Mouse (Mus musculus) G1E (cell line): ENCODE data around the gene Cox4i1. TPM values are rescaled to one million over a fixed set of nuclear protein-coding genes. Genes with fewer than 3 reads are reported as not detected.
A peak's percentile ranks its signal among the peaks of the same experiment; 100 is the strongest.

Source experiments
- ATAC-seq: 2 replicates; pipeline ENCODE4 v1.8.0; 2016; ENCODE audit warnings: mild to moderate bottlenecking; ENCODE audit not compliant: insufficient number of reproducible peaks, poor library complexity, low FRiP score, severe bottlenecking; ENCODE audit errors: extremely low read depth
- DNase-seq: peaks from one replicate; pipeline ENCODE4 v3.0.0; 2012; ENCODE audit warnings: low spot score
- H3K27me3 ChIP-seq: 2 replicates; pipeline ENCODE4 v1.6.1; 2012; ENCODE audit warnings: mild to moderate bottlenecking, low read length, inconsistent platforms; ENCODE audit not compliant: insufficient read depth
- H3K36me3 ChIP-seq: replicated peaks from 2 replicates; pipeline ENCODE3; 2012; ENCODE audit warnings: mild to moderate bottlenecking, inconsistent platforms
- H3K4me1 ChIP-seq: 2 replicates; pipeline ENCODE4 v1.6.1; 2012; ENCODE audit warnings: low read depth, low read length, inconsistent platforms, mixed read lengths; ENCODE audit not compliant: insufficient read depth
- H3K4me3 ChIP-seq: 2 replicates; pipeline ENCODE4 v1.5.1; 2012; ENCODE audit warnings: low read depth, mild to moderate bottlenecking, inconsistent platforms, low read length, moderate library complexity, mixed read lengths
- H3K9me3 ChIP-seq: replicated peaks from 2 replicates; pipeline ENCODE4 v1.6.1; 2012; ENCODE audit warnings: inconsistent platforms
- CTCF ChIP-seq: IDR thresholded peaks from 2 replicates; pipeline ENCODE4 v1.5.1; 2012; ENCODE audit warnings: low read depth, low read length, inconsistent platforms, mixed read lengths
- GATA1 ChIP-seq: IDR thresholded peaks from 2 replicates; pipeline ENCODE4 v1.6.1; 2012; ENCODE audit warnings: borderline replicate concordance, low read length, inconsistent platforms, mixed read lengths
- GATA2 ChIP-seq: IDR thresholded peaks from 2 replicates; pipeline ENCODE4 v1.6.1; 2012; ENCODE audit warnings: low read depth, low read length, inconsistent platforms, borderline replicate concordance
- POLR2AphosphoS5 ChIP-seq: IDR thresholded peaks from 2 replicates; pipeline ENCODE4 v1.6.1; 2012; ENCODE audit warnings: low read depth, low read length, inconsistent platforms; ENCODE audit not compliant: insufficient replicate concordance
- TAL1 ChIP-seq: conservative IDR thresholded peaks from 2 replicates; pipeline ENCODE4 v1.6.1; 2012; ENCODE audit warnings: low read depth, low read length, inconsistent platforms, mixed read lengths
- polyA plus RNA-seq: library from polyadenylated mRNA; stranded (reverse); fragments of >175 nt; gene quantifications from 2 replicates; pipeline ENCODE4 v1.2.3, GENCODE M21; 2012
- total RNA-seq, 2 experiments: library from RNA; stranded (forward) in 1 of 2; stranded (reverse) in 1 of 2; fragments of 200-1000 nt in 1 of 2; fragments of >200 nt in 1 of 2; fragmentation: Nextera tagmentation in 1 of 2; gene quantifications; 2 replicates each; pipeline ENCODE4 v1.2.3; 2014 to 2017

The Cox4i1 gene
- total and polyA plus RNA-seq, 3 experiments, result 277 to 542 (median 328) TPM

GRCm38 (mm10) chr8:120627298-120627697 lies 40.7 kb upstream of the Cox4i1 start:
- DNase-seq (no peak), ATAC-seq (no peak)
- H3K4me1 ChIP-seq, result no peaks in the 10 kb centered on the region
- TF ChIP-seq GATA2, result no peak
- no peak for TF ChIP-seq CTCF
- TF ChIP-seq TAL1, result no peak
- TF ChIP-seq POLR2AphosphoS5, result no peak
- no peak for TF ChIP-seq GATA1
- H3K9me3 ChIP-seq, result 0 out of 2 replicates have a peak, but pooled peaks cover 3% of the 10 kb centered on the region
- no peak overlapping the region for H3K4me3 ChIP-seq
- H3K36me3 ChIP-seq, result no peaks in the 10 kb centered on the region
- H3K27me3 ChIP-seq, result peaks cover 16% of the 10 kb centered on the region

DNA sequence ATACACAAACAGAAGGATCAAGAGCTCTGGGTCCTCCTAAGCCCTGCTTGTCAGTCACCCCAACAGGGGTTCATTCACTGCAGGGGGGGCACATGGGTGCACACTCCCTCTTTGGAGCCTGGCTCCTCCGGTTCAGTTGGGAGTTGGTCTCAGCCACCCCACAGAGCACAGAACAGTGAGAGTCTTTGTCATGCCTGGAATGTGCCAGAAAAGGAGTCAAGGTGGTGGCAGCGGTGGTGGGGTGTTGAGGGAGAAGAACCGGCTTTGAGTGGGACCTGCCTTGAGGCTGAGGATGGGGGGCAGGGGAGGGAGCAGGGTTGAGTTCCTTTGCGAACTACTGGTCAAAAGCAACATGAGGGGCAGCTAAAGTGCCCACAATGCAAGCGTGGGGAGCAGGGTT lies 38.0 kb upstream of the Cox4i1 start:
- ATAC-seq, result no peak
- TF ChIP-seq GATA1 (no peak), GATA2 (no peak), CTCF (no peak), TAL1 (no peak), POLR2AphosphoS5 (no peak)
- Histone ChIP-seq H3K27me3 (peaks cover 32% of the 10 kb centered on the region), H3K4me3 (no peak overlapping the region), H3K36me3 (no peaks in the 10 kb centered on the region), H3K9me3 (0 out of 2 replicates have a peak, but pooled peaks cover 3% of the 10 kb centered on the region), H3K4me1 (no peaks in the 10 kb centered on the region)
- DNase-seq, result no peak

DNA sequence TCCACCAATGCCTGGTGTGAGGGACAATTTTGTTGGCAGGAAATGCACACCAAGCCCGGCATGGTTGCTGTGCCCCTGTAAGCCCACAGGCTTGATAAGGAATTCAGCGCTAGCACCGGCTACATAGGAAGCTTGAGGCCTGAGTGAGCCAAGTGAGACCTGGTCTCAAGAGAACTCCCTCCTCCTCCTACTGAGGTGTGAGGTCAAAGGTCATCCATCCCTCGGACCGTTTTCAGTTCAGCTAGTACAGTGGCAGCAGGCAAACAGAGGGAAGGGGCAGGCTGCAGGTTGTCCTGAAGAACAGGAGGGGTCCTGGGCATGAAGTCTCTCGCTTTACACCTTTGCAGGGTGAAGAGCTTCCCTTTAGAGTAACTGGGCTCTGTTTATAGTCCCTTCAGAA lies 37.2 kb upstream of the Cox4i1 start:
- peaks cover 35% of the 10 kb centered on the region for H3K27me3 ChIP-seq
- ATAC-seq, result no peak
- no peaks in the 10 kb centered on the region for H3K36me3 ChIP-seq
- no peak overlapping the region for H3K4me3 ChIP-seq
- no peaks in the 10 kb centered on the region for H3K9me3 ChIP-seq
- H3K4me1 ChIP-seq, result no peaks in the 10 kb centered on the region
- TF ChIP-seq GATA1, result no peak
- TF ChIP-seq TAL1, result no peak
- no peak for TF ChIP-seq CTCF
- TF ChIP-seq POLR2AphosphoS5, result no peak
- TF ChIP-seq GATA2, result no peak
- no peak for DNase-seq

DNA sequence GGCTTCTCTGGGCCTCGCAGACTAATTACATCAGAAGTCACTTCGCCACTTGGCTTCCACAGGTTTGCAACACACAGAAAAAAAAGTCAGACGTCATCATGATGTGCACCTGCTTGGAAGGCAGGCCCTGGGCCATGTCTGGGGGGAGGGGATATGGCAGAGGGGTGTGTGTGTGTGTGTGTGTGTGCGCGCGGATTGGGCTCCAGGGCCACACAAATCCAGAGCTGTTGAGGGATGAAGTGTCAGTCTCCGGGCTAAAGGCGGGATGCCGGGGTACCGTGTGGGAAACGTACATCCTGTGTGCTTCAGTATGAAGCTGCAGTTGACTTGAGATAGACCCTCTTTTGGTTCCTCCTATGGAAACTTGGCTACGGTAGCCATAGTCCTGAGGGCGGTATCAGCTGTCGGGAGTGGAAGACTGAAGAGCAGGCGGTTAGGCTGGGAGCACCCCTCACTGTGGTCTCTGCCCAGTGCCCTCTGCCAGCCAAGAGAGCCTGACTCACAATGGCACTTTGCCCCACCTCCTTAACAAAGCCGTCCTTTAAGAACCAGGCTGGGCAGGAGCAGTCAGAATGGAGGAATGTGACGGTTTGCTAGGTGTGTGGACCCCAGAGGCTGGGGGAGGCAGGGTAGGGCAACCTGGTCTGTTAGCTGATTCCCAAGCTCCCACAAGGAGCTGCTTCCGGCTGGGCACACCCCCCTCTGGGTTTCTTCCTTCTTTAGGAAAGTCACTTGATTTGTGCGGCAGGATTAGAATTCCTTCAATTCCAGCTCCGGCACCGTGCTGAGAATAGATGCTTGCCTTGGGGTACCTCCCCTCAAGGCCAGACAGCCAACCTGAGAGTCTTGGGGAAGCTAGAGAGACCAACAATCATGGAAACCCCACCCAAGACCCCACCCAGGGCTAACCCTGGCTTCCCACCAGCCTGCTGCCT lies 36.3 kb upstream of the Cox4i1 start:
- no peak for ATAC-seq
- H3K36me3 ChIP-seq, result no peaks in the 10 kb centered on the region
- no peak for DNase-seq

DNA sequence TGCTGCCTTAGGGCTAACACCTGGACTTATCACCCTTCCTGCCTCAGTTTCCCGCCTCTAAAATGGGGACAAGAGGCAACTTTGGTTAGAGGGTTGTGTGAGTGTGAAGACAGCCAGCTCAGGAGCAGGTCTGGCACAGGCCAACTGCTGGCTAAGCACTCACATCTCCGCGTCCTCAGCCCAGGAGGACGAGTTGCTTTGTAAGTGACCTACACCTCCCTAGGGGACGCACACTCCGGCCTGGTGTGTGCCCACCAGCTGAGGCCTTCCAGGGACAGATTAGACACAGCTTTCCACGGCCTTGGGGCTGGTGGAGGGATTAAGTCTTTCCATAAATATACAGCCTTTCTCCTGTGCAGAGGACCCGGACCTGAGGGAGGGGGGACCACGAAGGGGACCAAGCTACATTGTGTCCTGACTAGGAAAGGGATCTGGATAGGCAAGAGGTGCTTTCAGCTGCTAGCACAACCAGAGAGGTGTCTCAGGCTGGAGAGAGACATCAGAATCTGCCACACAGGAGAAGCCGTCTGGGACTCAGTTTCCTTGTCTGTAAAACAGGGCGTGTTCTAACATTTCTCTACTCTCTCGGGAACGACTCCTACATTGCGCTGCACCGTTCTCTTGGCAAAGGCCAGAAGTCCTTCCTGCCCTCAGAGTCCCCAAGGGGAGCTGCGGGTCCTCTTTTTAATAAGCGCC lies 34.9 kb upstream of the Cox4i1 start:
- H3K4me3 ChIP-seq, result no peak overlapping the region
- TF ChIP-seq TAL1, result no peak
- no peak for TF ChIP-seq POLR2AphosphoS5
- H3K36me3 ChIP-seq, result no peaks in the 10 kb centered on the region
- DNase-seq (no peak), ATAC-seq (no peak)
- H3K27me3 ChIP-seq, result peaks cover 45% of the 10 kb centered on the region
- H3K4me1 ChIP-seq, result no peaks in the 10 kb centered on the region
- no peaks in the 10 kb centered on the region for H3K9me3 ChIP-seq

More for the DNA sequence above, 36.3 kb upstream of the Cox4i1 start:
- Histone ChIP-seq H3K4me3 (no peak overlapping the region), H3K27me3 (peaks cover 41% of the 10 kb centered on the region), H3K9me3 (no peaks in the 10 kb centered on the region), H3K4me1 (no peaks in the 10 kb centered on the region)
- TF ChIP-seq GATA2, result no peak
- no peak for TF ChIP-seq CTCF
- TF ChIP-seq TAL1, result no peak
- no peak for TF ChIP-seq GATA1
- no peak for TF ChIP-seq POLR2AphosphoS5

DNA sequence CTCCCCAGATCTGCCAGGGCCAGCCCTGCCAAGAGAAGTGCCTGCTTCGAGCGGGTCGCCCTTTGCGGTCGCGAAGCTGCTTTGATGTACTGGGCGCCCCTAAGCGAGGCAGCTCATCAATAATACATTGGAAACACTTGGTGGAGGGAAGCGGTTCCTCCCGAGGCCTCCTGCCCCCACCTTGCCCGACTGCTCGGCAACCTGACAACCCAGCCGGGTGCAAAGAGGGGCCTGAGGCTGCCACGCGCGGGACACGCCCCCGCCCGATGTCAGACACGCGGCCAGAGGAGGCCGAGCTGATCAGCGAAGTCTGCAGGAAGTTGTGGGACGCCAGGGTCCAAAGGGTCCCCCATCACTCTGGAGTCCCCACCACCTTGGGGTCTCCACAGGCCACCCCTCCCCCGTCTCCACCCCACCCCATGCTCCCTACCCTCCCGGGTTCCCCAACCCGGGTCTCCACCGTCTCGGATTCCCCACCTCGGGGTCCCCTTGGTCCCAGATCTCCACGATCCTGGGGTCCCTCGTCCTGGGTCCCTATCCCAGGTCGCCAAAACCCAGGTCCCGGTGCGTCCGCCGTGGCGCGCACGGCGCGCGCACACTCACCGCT lies 34.3 kb upstream of the Cox4i1 start:
- no peaks in the 10 kb centered on the region for H3K9me3 ChIP-seq
- no peaks in the 10 kb centered on the region for H3K4me1 ChIP-seq
- peak overlapping the region; percentile 7; the same call in 1 of the 2 replicates for H3K4me3 ChIP-seq
- DNase-seq (no peak), ATAC-seq (no peak)
- peaks cover 45% of the 10 kb centered on the region for H3K27me3 ChIP-seq
- H3K36me3 ChIP-seq, result no peaks in the 10 kb centered on the region
- no peak for TF ChIP-seq POLR2AphosphoS5
- TF ChIP-seq TAL1, result no peak
- no peak for TF ChIP-seq CTCF
